Mouse (Mus musculus) stomach, adult 2 months (tissue): ENCODE measurements around the gene Sppl3. TPM values are rescaled to one million over a fixed set of nuclear protein-coding genes. Genes with fewer than 3 reads are reported as not detected.

ENCODE experiments used
- polyA plus RNA-seq: library from polyadenylated mRNA; depleted of rRNA; stranded (reverse); fragments of >200 nt; gene quantifications from 2 replicates; pipeline ENCODE4 v1.2.3, GENCODE M21; 2012; rRNA removed

Sppl3 gene
- polyA plus RNA-seq, result 44.3 and 46.2 TPM in 2 replicates

DNA sequence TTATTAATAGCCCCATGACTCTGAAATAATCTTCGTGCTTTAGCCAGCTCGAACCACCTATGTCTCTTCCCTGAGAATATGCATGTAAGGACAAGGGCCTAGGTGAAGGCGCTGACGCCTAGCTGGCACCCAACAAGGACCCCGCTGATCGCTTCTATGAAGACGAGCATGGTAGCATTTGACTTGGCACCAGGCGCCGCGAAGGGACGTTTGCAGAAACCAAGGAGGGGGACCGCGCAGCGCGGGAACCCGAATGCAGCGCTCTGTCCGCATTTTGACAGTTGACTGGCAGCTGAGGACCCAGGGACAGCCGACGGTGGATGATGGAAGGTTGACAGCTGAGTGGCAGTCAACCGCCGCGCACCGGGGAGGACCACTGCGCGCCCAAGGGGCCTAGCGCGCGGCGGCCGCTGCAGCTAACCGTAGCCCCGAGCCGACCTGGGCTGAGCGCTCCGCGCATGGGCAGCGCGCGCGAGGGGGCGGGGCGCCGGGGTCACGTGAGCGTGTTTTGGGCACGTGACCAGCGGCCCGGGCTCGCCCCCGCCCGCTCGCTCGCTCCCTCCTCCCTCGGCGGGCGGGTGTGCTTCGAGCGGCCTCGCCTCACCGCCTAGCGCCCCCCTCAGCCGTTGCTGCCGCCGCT lies at the start of gene Sppl3:
Sppl3 (plus strand) TSS at position 561 of the 640 bp plus-strand sequence.

GRCm38 (mm10) chr5:114970824-114971227 lies 40.1 kb upstream of the Sppl3 start, which contains the start of gene Hnf1a:
Gene Hnf1a (minus strand): TSS chr5:114971094.

DNA sequence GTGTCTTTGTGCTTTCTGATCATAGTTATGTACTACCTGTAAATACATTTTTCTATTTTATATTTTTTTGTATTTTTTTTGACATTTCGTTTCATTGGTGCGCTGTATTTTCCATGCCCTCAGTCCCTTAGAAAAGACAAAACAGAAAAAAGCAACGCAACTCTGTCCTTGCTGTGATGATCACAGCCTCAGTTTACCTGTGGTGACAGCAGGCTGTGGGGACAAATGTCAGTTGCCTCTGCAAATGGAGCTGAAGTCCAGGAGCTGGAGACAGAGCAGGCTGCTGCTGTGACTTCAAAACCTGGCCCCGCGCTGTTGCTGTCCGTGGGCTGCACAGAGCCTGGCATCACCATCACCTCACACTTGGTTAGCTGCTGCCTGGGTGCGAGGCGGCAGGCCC lies 87.3 kb downstream of the Sppl3 start, which contains the start of gene Gm10401:
Gm10401 (minus strand) TSS at position 101 of the 400 bp plus-strand sequence.

DNA sequence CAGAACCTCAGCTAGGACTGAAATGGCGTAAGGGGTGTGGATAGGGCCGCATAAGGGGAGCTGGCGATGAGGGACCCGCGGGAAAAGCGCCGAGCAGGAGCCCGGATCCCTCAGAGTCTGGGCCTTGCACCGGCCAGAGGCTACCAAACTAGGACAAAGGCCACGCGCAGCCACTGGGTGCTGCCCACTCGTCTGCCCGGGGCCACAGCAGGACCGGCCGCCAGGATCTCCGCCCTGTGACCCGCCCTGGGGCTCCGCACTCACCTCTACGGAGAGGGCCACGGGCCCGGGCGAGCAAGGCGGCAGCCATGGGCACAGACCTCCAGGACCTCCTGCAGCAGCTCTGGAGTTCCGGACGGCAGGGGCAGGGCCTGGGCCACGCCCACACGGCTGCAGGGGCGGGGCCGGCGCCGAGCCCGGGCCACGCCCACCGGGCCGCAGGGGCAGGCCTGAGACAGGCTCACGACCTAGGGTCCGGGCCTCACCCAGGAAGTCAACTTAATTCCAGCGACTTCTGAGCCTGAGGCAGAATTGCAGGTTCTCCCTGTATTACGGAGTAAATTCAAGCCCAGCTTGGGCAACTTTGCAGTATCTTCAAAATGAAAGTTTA lies 108.1 kb downstream of the Sppl3 start, which contains the start of gene Acads:
Acads (minus strand) TSS at position 386 of the 610 bp plus-strand sequence.

DNA sequence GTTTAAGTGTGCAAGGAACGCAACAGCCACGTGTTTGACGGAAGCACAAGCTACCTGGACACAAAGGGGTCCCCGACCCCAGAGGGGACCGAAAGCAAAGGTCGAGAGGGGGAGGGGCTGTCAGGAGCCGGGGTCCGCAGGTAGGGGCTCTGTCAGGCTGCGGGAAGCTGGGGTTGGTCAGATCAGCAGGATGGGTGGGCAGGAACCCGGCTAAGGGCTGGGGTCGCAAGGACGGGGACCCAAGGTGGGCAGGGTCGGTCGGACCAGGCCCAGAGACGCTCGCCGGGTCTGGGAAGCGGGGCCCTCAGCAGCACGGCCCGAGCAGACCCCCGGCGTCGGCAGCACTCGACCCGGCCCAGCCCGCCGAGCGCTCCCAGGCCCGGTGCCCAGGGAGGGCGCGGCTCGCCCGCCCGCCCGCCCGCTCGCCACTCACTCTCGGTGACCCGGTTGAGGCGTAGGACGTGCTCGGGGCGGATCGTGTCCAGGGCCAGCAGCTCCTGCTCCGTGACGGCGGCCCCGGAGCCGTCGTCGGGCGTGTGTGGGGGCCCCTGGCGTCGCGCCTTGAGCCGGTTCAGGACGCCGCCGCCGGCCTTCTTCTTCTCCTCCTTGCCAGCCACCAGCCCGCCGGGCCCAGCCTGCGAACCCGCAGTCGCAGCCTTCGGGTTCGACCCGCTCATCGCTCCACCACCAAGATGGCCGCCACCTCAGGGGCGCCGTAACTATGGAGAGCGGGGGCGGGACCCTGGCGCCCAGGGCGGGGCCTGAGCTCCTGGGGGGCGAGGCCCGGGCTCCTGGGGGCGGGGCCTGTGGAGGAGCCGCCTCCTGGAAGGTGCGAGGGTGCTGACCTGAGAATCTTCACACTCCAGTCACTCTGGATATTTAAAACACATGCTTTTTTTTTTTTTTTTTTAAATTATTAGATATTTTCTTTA lies 123.6 kb downstream of the Sppl3 start, which contains the start of gene Unc119b:
Unc119b (minus strand) TSS at position 742 of the 932 bp plus-strand sequence.

Other genes with a start within 250 kb of the Sppl3 start
- 26.9 and 34.6 TPM in 2 replicates for gene Ankrd13a, start 236.5 kb upstream of the Sppl3 start, polyA plus RNA-seq
- gene Git2, start 235.6 kb upstream of the Sppl3 start, polyA plus RNA-seq, result 13.2 and 14.2 TPM in 2 replicates
- 6.7 and 13.9 TPM in 2 replicates for gene 1500011B03Rik, start 187.7 kb upstream of the Sppl3 start, polyA plus RNA-seq
- not detected in 2 replicates for gene 4930519G04Rik, start 157.5 kb upstream of the Sppl3 start, polyA plus RNA-seq
- gene Gm9936, start 152.5 kb upstream of the Sppl3 start, polyA plus RNA-seq, result not detected in 2 replicates
- 2.3 and 3.3 TPM in 2 replicates for gene Oasl2, start 114.2 kb upstream of the Sppl3 start, polyA plus RNA-seq
- 63.9 and 113 TPM in 2 replicates for gene Oasl1, start 87.9 kb upstream of the Sppl3 start, polyA plus RNA-seq
- gene 2210016L21Rik, start 69.0 kb upstream of the Sppl3 start, polyA plus RNA-seq, result 10.2 and 13.8 TPM in 2 replicates
- 6.2 and 7.3 TPM in 2 replicates for gene Hnf1a, start 40.0 kb upstream of the Sppl3 start, polyA plus RNA-seq
- not detected in 2 replicates for gene Gm10401, start 87.2 kb downstream of the Sppl3 start, polyA plus RNA-seq
- gene Acads, start 108.2 kb downstream of the Sppl3 start, polyA plus RNA-seq, result 62.0 and 69.5 TPM in 2 replicates
- gene Unc119b, start 123.8 kb downstream of the Sppl3 start, polyA plus RNA-seq, result 14.9 and 15.3 TPM in 2 replicates
- 32.7 and 34.7 TPM in 2 replicates for gene Mlec, start 147.0 kb downstream of the Sppl3 start, polyA plus RNA-seq
- gene Cabp1, start 183.2 kb downstream of the Sppl3 start, polyA plus RNA-seq, result 0.51 and 0.57 TPM in 2 replicates
- gene Pop5, start 224.7 kb downstream of the Sppl3 start, polyA plus RNA-seq, result 40.6 and 139 TPM in 2 replicates